Mouse (Mus musculus): ENCODE data around the gene Ormdl3. TPM values are rescaled to one million over a fixed set of nuclear protein-coding genes. Genes with fewer than 3 reads are reported as not detected.

Gene Ormdl3
- 47.2 and 53.2 TPM in 2 replicates for polyA plus RNA-seq (2015; fragmentation: Nextera tagmentation; extraction: Ambion mirVana)

DNA sequence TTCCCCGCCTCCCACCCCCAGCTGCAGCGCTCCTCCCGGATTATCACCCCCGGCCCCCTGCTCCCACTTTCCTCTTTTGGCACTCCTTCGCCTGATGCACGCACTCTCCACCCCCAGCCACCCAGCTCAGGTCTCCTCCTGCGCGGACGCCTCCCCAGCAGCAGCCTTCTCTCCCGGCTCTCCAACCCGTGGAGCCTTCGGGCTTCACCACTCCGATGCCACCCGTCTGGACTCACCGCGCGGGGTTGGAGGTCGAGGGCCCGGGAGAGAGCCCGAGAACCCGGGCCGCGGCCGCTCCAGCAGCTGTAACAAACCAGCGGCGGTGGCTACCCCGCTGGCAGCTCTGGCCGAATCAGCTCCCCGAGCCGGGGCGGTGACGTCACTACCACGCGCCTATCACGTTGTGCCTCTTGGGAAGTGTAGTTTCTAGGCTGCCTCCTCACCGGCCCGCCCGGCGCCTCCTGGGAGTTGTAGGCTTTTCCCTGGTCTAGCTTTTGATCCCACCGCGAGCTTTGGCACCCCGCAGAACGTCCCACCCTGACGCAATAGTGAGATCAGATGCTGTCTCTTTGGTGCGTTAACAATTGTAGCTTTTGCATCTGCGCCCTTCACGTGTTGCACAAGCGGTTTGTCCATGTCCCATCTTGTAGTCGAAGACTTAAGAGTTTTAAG lies at the start of gene Ormdl3:
Ormdl3 (minus strand) TSS at position 477 of the 672 bp plus-strand sequence.

DNA sequence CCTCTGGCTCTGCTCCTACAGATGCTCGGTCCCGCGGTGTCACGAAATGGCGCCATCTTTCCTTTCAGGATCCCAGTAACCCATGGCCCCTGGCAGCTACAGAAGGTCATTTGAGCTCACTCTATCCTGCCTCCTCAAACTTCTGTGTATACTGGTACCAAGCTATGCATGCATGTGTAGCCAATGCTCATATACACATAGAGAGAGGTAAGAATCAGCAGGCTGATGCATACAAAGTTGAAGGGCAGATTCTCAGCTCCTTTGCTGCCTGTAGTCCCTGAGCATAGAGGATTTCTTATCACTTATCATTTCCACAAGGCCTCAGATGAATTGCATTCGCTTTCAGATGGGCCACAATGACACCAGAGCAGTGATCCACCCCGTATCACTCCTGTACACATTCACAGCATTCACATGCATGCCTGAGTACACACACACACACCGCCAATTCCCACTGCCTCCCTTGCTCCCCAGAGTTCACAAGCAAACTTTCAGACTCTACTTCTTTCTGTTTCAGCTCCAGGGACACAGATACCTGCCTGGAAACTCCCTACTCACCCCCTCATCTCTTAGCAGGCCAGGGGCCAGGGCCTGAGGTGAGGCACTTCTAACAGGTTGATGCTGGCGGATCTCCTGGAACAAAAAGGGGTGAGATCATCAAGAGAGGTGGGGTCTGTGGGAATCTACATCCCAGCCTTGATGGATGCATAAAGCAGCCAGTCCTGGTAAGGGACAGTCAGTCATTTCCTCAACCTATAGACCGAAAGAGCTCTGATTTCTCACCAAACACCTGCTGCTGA lies 38.6 kb upstream of the Ormdl3 start, which contains the start of the genes Gm12355 and Gsdma3:
Gm12355 (minus strand) TSS at position 51 of the 800 bp plus-strand sequence.
Gsdma3 (plus strand) TSS at position 750 of the 800 bp plus-strand sequence.

DNA sequence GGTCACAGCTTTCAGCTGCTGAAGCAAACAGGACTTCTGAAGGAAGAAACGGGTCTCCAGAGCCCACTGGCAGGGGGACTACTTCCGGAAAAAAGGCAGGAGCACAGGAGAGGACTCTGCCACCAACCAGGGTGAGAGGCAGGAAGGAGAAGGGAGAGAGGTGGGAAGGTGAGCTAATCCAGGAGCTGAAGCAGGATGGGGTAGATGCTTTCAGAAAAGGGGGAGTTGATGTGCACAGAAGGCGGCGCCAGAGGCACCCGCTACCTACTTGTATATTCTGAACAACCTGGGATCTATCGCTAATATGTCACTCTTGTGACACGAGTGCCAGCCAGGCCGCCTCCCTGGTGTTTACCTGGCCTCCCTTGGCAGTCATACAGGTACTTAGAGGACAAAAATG lies 10.8 kb upstream of the Ormdl3 start, which contains the start of gene Lrrc3c:
Lrrc3c (plus strand) TSS at position 301 of the 400 bp plus-strand sequence.

DNA sequence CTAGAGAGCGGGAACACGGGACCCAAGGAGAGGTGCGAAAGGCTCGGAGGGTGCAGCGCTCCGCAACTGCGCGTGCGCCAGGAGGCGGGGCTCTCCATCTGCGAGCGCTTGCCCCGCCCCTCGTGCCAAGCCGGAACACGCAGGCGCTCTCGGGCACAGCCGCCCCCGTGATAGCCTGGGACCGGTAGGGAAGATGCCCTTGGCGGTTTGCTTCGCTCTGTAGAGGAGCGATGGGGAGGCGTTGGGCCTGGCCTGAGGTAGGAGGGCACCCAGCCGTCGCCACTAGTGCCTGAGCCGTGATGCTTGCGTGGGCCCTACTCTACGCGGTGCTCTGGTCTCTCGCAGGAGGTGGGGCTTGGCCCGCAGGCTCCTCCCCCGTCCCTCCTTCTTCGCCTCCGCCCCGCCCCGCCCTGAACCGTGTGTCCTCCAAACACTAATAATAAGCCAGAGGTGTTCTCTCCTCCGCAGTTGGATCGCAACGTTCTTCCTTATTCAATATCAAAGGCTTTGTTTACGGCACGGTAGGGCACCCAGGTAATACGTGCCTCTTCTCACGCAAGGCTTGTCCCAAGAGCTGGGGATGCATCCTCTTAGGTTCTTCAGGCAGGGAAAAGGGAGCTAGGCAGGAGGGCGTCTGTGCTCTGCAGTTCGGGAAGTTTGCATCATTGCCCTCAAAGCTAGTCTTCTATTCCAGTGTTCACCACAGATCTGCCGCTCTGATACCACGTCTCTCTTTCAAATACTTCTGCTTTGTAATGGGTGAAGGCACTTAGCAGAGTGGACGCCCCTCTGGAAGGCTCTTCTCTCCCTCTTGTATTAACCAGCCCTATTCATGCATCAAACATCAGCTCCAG lies 36.0 kb downstream of the Ormdl3 start, which contains the start of gene Zpbp2:
Zpbp2 (plus strand) TSS at position 123 of the 854 bp plus-strand sequence.

DNA sequence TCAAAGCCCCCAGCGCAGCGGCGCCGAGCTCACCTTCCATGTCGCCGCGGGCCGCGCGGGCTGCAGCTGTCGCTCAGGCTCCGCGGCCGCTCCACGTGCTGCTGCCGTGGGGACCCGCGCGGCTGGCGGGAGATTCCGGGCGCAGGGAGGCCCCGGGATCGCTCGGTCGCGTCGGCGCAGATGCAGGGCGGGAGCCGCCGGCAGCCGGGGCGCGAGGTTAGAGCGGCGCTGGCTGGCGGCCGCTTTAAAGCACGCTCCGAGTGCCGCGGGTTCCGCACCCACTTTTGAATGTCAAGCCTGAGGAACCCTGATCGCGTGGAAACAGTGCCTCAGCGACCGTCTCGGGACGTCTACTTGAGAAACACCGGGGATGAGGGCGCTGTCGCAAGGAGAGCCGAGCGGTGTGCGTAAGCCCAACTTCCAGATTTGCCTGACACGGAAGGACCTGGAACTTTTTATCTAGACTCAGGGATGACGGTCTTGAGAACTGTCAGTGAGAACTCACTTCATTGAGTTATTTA lies 41.4 kb downstream of the Ormdl3 start, which contains the start of gene Ikzf3:
Ikzf3 (minus strand) TSS at position 321 of the 521 bp plus-strand sequence.

Other genes with a start within 250 kb of the Ormdl3 start
- 0.18 and 0.24 TPM in 2 replicates for gene Ppp1r1b, start 239.0 kb downstream of the Ormdl3 start, polyA plus RNA-seq (2015; fragmentation: Nextera tagmentation; extraction: Ambion mirVana)
- 18.5 and 22.1 TPM in 2 replicates for gene Stard3, start 229.0 kb downstream of the Ormdl3 start, polyA plus RNA-seq (2015; fragmentation: Nextera tagmentation; extraction: Ambion mirVana)
- gene Tcap, start 203.6 kb downstream of the Ormdl3 start, polyA plus RNA-seq (2015; fragmentation: Nextera tagmentation; extraction: Ambion mirVana), result not detected in 2 replicates
- not detected in 2 replicates for gene Pnmt, start 200.9 kb downstream of the Ormdl3 start, polyA plus RNA-seq (2015; fragmentation: Nextera tagmentation; extraction: Ambion mirVana)
- gene Pgap3, start 186.9 kb downstream of the Ormdl3 start, polyA plus RNA-seq (2015; fragmentation: Nextera tagmentation; extraction: Ambion mirVana), result 4.4 and 6.1 TPM in 2 replicates
- 3.5 and 4.7 TPM in 2 replicates for gene Erbb2, start 174.9 kb downstream of the Ormdl3 start, polyA plus RNA-seq (2015; fragmentation: Nextera tagmentation; extraction: Ambion mirVana)
- 64.5 and 65.2 TPM in 2 replicates for gene Mien1, start 148.4 kb downstream of the Ormdl3 start, polyA plus RNA-seq (2015; fragmentation: Nextera tagmentation; extraction: Ambion mirVana)
- 0.39 and 0.54 TPM in 2 replicates for gene Grb7, start 141.0 kb downstream of the Ormdl3 start, polyA plus RNA-seq (2015; fragmentation: Nextera tagmentation; extraction: Ambion mirVana)
- 2.8 and 3.2 TPM in 2 replicates for gene Ikzf3, start 41.3 kb downstream of the Ormdl3 start, polyA plus RNA-seq (2015; fragmentation: Nextera tagmentation; extraction: Ambion mirVana)
- gene Zpbp2, start 36.3 kb downstream of the Ormdl3 start, polyA plus RNA-seq (2015; fragmentation: Nextera tagmentation; extraction: Ambion mirVana), result 0.86 and 1.9 TPM in 2 replicates
- gene Lrrc3c, start 10.9 kb upstream of the Ormdl3 start, polyA plus RNA-seq (2015; fragmentation: Nextera tagmentation; extraction: Ambion mirVana), result not detected in 2 replicates
- 0.89 and 0.91 TPM in 2 replicates for gene Gm12355, start 38.3 kb upstream of the Ormdl3 start, polyA plus RNA-seq (2015; fragmentation: Nextera tagmentation; extraction: Ambion mirVana)
- gene Gsdma3, start 39.0 kb upstream of the Ormdl3 start, polyA plus RNA-seq (2015; fragmentation: Nextera tagmentation; extraction: Ambion mirVana), result not detected in 2 replicates
- gene Gsdma2, start 59.4 kb upstream of the Ormdl3 start, polyA plus RNA-seq (2015; fragmentation: Nextera tagmentation; extraction: Ambion mirVana), result not detected in 2 replicates
- 0.08 and 0.10 TPM in 2 replicates for gene Gsdma, start 77.0 kb upstream of the Ormdl3 start, polyA plus RNA-seq (2015; fragmentation: Nextera tagmentation; extraction: Ambion mirVana)
- gene Psmd3, start 95.2 kb upstream of the Ormdl3 start, polyA plus RNA-seq (2015; fragmentation: Nextera tagmentation; extraction: Ambion mirVana), result 97.4 and 100 TPM in 2 replicates
- not detected in 2 replicates for gene Csf3, start 113.9 kb upstream of the Ormdl3 start, polyA plus RNA-seq (2015; fragmentation: Nextera tagmentation; extraction: Ambion mirVana)
- gene Med24, start 142.1 kb upstream of the Ormdl3 start, polyA plus RNA-seq (2015; fragmentation: Nextera tagmentation; extraction: Ambion mirVana), result 22.2 and 22.7 TPM in 2 replicates
- gene Thra, start 153.3 kb upstream of the Ormdl3 start, polyA plus RNA-seq (2015; fragmentation: Nextera tagmentation; extraction: Ambion mirVana), result 15.5 and 19.9 TPM in 2 replicates
- gene Nr1d1, start 188.0 kb upstream of the Ormdl3 start, polyA plus RNA-seq (2015; fragmentation: Nextera tagmentation; extraction: Ambion mirVana), result 0.90 and 1.2 TPM in 2 replicates
- gene Msl1, start 208.1 kb upstream of the Ormdl3 start, polyA plus RNA-seq (2015; fragmentation: Nextera tagmentation; extraction: Ambion mirVana), result 15.0 and 18.0 TPM in 2 replicates
- 15.9 and 16.2 TPM in 2 replicates for gene Casc3, start 217.5 kb upstream of the Ormdl3 start, polyA plus RNA-seq (2015; fragmentation: Nextera tagmentation; extraction: Ambion mirVana)
- 0.19 and 0.38 TPM in 2 replicates for gene Rapgefl1, start 249.4 kb upstream of the Ormdl3 start, polyA plus RNA-seq (2015; fragmentation: Nextera tagmentation; extraction: Ambion mirVana)

All from spleen, postnatal 0 days (tissue).